Mouse (Mus musculus) heart, adult 18-20 months (tissue): Measurements from ENCODE around the gene Agr3. TPM values are rescaled to one million over a fixed set of nuclear protein-coding genes. Genes with fewer than 3 reads are reported as not detected.

ENCODE experiments used
- DNase-seq, 2 experiments: peaks; one replicate each; pipeline ENCODE4 v3.0.0; 2021 to 2022; ENCODE audit warnings: mixed read lengths in 1 of 2
- long read RNA-seq, 2 experiments: library from polyadenylated mRNA; stranded (forward); transcript quantifications; one replicate each; pipeline ENCODE4 v2.0.0; 2021
- total RNA-seq, 2 experiments: library from RNA; stranded (reverse); gene quantifications; 2 replicates each; pipeline ENCODE4 v1.2.3; 2021

Gene Agr3
- total RNA-seq, result under 1 TPM in 1 of 2 experiments, not detected in 1; 0.49 TPM
- long read RNA-seq, experiment 1, result 0 reads
- long read RNA-seq, experiment 2, result 0 reads

- DNase-seq, result no peak
Measured at GRCm38 (mm10) chr12:35925402-35925801, at the start of gene Agr3. Gene Agr3 (plus strand): TSS chr12:35925620.

- peak; percentile 42 to 60 for DNase-seq
Measured at GRCm38 (mm10) chr12:35884892-35885558, 40.4 kb upstream of the Agr3 start.

- DNase-seq, result peak in 1 of 2 experiments; percentile 30
Measured at GRCm38 (mm10) chr12:35889383-35889782, 36.0 kb upstream of the Agr3 start.

- no peak for DNase-seq
Measured at GRCm38 (mm10) chr12:35890756-35891155, 34.7 kb upstream of the Agr3 start.

GRCm38 (mm10) chr12:35894304-35894900 lies 31.0 kb upstream of the Agr3 start:
- DNase-seq, result peak in 1 of 2 experiments; percentile 3

- DNase-seq, result peak; percentile 29 to 78
Measured at GRCm38 (mm10) chr12:35895875-35896763, 29.3 kb upstream of the Agr3 start.

- no peak for DNase-seq
Measured at GRCm38 (mm10) chr12:35896764-35897282, 28.6 kb upstream of the Agr3 start.

GRCm38 (mm10) chr12:35910632-35911031 lies 14.8 kb upstream of the Agr3 start:
- no peak for DNase-seq

GRCm38 (mm10) chr12:35915813-35916212 lies 9.6 kb upstream of the Agr3 start:
- DNase-seq, result no peak

- DNase-seq, result no peak
Measured at GRCm38 (mm10) chr12:35916467-35916866, 9.0 kb upstream of the Agr3 start.

- no peak for DNase-seq
Measured at GRCm38 (mm10) chr12:35918031-35918430, 7.4 kb upstream of the Agr3 start.

- no peak for DNase-seq
Measured at GRCm38 (mm10) chr12:35927804-35928203, 2.4 kb downstream of the Agr3 start.

- DNase-seq, result no peak
Measured at GRCm38 (mm10) chr12:35932816-35933215, 7.4 kb downstream of the Agr3 start.

- no peak for DNase-seq
Measured at GRCm38 (mm10) chr12:35951757-35952156, 26.3 kb downstream of the Agr3 start.

- DNase-seq, result no peak
Measured at GRCm38 (mm10) chr12:35957235-35957634, 31.8 kb downstream of the Agr3 start.

- no peak for DNase-seq
Measured at GRCm38 (mm10) chr12:35966098-35966767, 40.8 kb downstream of the Agr3 start.

GRCm38 (mm10) chr12:35966768-35967141 lies 41.3 kb downstream of the Agr3 start:
- DNase-seq, result no peak

GRCm38 (mm10) chr12:35975898-35976297 lies 50.5 kb downstream of the Agr3 start:
- no peak for DNase-seq

GRCm38 (mm10) chr12:35977633-35978246 lies 52.3 kb downstream of the Agr3 start:
- DNase-seq, result no peak

- DNase-seq, result no peak
Measured at GRCm38 (mm10) chr12:35979625-35980024, 54.2 kb downstream of the Agr3 start.

GRCm38 (mm10) chr12:35981732-35982360 lies 56.4 kb downstream of the Agr3 start:
- DNase-seq, result peak; percentile 35 to 52
